Mouse (Mus musculus): ENCODE data around the gene Foxb2.
"Not testable (repeated sequence)": the region's sequence is repeated elsewhere in the genome, so short reads cannot be mapped to it uniquely, and the experiment has no call there.

Foxb2 gene

DNA sequence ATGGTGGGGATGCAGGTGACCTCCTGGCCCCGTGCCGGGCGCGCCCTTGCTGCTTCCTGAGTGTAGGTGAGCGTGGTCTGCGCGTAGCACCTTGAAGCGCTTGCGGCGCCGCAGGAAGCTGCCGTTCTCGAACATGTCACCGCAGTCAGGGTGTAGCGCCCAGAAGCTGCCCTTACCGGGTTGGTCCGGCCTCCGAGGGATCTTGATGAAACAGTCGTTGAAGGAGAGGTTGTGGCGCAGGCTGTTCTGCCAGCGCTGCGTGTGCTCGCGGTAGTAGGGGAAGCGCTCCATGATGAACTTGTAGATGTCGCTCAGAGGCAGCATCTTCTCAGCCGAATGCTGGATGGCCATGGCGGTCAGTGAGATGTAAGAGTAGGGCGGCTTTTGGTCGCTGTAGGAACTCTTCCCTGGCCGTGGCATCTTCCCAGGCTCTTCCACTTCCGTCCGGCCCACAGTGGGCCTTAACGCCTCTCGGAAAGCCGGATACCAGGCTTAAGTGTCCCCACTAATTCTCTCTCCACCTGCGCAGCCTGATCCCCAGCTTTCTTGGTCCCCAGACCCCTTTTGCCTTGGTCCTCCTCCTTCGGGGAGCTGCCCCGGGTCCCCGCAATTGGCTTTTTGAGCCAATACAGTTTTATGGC, at the start of gene Foxb2:
Gene Foxb2, minus strand, starts transcription at position 585 of the 641 bp plus-strand sequence.
- DNase-seq: no peak

DNA sequence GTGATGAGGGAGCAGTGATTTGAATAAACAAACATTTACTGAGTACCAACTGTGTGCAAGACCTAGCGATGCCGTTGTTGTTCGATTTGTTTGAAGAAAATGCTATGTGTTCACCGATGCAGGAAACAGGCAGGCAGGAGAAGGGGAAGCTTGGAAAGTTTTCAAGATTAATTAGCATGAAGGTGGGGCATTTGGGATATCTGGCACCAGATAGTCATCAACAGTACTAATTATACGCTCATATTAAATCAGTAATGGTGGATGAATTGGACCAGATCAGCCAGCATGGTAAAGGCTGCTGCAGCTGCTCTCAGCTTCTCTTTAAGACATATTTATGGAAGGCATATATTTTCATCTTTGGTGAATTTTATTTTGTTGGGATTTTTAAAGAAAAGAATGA, 37.9 kb upstream of the Foxb2 start:
- no peak for DNase-seq

DNA sequence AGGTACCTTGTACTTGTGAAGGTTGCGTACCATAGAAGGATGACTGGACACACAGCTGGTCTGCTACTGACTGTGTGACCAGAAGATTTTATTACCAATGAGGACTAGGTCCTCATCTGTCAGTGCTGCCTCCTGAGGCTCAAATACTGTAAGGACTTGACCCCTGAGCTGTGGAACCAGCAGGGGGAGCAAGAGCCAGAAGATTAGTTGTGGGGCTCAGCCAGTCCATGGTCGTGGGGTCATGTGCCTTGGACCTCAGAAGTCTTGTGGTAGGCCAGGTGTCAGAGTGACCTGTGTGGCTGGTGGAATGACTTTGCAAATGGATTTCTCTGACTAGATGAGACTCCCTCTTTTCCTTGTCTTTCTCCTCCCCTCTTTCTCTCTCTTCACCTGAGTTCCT, 29.5 kb upstream of the Foxb2 start:
- DNase-seq: peak in 1 of 2 experiments; percentile 16

DNA sequence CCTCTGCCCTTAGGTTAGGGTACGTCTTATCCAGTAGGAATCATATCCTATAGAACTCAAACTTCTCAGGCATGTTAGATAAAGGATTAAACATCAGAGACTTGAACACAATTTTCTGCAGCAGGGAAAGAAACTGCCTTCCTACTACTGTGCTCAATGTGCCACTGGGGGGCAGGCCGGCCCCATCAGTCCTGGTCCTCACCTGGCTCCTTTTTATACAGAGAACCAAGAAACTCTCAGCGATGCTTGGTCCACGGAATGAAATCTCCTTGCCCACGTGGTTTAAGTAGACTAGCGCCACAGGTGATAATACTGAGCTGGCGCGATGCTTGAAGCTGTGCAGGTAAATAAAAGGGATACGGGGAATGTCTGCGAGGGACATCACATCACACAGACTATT, 26.1 kb upstream of the Foxb2 start:
- DNase-seq: no peak

DNA sequence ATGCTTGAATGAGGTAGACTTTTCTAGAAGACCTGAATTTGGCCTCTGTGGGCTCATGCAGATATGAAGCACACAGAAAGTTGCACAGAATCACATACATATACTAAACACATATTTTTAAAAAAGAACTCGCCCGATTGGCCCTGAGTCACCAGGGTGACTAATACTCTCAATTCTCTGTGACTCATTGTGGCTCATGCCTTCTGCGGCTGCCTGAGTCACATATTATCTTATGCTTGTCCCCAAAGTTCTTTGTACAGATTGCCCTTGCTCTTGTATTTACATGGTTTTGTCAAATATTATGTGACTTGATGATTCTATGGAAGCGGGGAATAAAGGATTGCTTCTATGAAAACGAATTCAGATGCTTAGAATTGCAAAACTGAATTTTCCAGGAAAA, 25.0 kb upstream of the Foxb2 start:
- no peak for DNase-seq

DNA sequence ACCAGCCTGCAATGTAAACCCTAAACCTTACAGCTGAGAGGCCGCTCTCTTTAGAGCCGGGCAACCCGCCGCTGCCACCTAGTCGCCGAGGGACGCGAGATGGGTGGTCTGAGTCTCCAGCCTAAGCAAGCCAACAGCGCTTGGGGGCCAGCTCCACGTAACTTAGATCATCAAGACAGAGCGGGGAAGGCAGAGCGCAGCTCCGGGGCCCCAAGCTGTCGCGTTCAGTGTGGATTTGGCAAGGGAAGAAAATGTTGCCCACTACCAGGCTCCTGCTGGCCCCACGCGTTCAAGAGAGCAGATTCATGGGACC, 2.8 kb upstream of the Foxb2 start:
- DNase-seq: no peak

DNA sequence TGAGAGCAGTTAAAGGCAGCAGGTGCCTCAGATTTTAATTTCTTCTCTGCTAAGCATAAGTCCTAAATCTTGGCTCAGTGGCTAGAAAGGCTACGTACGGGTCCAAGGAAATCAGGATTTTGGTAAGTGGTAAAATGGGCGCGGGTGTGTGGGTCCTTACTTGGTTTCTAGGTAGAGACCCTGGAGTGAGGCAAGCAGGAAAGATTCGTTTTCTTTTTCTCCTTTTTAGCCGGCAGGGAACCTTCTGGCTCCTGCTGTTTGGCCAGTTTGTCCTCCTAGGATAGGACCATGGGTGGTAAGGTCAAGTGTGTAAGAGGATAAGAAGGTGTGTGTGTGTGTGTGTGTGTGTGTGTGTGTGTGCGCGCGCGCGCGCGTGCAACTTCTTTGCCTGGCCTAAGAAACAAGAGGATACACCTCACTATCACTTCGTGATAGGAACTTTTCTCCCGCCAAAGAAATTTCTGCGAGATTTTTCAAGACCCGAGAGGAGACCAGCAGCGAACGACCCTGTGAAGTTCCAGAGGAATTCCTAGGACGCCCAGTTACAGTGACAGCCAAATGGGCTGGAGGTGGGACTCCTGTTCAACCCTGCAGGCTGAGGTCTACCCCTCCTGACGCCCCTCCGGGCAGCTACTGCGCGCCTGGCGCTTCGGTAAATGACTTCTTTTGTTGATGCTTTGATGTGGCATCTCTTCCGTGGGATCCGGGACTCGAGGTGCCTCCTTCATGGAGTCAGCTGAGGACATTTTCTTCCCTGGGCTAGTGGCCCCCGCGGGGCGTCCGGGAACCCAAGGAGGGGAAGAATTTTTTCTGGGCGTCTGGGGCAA, 2.2 kb upstream of the Foxb2 start:
- DNase-seq: no peak

DNA sequence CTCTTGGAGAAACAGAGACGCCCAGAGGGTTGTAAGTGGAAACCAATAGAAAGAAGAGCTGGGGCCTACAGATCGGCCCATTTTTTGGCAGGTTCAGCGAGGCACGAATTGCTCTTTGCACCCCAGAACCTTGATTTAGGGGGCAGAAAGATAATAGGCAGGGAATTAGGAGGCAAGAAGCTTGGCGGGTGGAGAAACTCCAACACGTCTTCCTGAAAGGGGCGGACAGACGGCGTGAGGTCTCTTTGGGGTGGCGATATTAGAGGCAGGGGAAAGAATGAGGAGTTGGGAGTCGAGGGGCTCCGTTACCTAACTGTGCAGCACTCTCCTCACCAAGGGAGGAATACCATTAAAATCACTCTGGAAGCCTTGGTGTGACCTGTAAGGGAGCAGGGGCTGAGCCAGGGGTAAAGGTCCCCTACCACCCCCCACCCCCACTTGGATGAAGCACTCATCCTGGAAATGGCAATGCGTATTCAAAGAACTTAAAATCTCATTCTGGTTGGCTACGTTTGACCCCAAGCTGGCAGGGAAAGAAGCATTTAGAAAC, 1.5 kb upstream of the Foxb2 start:
- DNase-seq: no peak

DNA sequence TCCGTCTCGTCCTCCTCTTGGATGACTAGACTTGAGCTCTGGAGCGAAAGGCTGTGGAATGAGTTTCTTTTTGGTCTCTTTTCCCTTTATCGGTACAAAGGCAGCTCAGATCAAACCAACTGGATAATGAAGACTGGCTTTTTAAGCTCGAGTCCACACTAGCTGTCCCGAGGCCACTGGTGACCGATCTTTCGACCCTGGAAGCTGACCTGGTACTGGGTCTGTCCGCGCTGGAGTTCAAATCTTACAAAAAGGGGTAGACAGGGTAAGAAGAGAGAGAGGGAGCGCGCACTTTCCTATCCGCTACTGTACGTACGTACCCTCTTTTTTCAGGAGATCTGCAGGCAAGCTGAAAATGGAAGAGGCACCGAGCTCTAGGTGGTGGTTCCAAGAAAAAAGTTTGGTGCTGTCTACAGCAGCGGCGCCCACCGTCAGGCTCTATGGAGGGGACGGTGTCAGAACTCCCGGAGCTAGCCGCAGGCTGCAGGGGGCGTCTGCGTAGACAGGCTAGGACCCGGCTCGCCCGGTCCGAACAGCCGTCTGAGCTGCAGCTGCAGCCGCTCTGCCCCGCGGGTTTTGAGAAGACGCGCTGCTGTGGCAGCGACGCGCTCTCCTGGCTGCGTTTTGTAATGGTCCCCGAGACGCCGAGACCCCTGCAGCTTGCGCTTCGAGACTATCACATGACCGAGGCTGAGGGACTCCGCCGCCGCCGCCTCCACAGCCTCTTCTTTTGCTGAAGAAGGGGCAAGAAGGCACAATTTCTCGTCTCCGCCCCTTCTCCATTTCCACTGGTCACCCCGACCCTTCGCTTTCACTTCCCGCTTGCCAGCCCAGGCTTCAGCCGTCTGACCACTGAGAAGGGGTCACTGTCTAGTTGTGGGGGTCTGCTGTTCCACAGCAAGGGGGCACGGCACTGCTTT, 597 bp upstream of the Foxb2 start:
- DNase-seq: no peak

DNA sequence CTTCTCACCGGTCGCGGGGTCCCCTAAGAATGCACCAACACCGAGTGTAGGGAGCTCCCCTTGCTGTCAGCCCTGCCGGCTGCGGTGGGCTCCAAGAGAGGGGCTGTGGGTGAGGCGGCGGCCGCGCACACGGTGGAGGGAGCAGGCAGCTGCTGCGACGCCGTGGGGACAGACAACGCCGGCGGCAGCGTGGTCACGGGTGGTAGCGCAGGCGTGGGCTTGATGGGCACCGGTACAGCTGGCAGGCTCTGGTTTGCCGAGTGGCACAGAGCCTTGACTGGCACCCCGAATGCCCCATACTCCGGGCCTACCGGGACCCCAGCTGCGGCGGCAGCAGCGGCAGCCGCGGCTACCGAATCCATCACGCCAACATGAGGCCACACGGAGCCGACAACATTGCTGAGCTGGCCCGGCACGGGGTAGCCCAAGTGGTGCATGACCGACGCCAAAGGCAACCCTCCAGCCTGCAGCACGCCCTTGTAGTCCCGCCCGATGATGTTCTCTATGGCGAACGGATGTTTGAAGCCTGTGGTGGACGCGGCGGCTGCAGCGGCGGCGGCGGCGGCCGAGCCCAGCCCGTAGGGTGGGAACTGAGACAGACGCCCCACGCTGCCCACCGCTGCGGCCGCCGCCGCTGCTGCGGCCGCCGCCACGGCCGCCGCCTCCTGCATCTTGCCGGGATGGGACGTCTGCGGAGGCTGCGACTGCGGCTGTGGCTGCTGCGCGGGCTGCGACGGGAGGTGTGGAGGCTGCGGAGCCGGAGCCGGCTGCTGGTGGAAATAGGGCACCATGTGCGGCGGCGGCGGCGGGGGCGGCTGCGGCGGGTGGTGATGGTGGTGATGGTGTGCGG, 1.0 kb downstream of the Foxb2 start:
- DNase-seq: no peak

DNA sequence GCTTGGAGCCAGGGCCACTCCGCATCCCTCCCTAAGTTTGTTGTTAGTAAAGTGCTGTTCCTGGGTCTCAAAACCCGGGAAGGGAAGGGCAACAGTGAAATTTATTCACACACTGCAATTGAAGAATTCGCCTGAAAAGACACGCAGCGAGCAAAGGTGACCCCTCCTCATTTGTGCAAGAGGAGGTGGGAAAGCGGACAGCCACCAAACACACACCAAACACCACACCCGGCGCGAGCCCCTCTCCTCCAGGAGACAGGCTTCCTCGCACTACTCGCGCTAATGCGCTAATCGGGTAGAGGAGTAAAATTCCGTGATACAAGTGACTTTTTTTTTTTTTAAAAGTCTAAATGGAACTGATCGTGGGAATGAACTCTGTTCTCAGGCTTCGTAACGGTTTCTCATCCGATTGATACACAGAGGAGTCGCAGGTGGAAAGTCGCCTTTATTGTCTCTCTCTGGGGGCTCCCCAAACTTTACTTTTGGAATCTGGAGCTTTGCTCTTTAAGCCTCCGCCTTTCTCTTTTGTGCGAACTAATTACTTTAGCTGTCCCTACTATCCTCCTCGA, 2.3 kb downstream of the Foxb2 start:
- DNase-seq: no peak

DNA sequence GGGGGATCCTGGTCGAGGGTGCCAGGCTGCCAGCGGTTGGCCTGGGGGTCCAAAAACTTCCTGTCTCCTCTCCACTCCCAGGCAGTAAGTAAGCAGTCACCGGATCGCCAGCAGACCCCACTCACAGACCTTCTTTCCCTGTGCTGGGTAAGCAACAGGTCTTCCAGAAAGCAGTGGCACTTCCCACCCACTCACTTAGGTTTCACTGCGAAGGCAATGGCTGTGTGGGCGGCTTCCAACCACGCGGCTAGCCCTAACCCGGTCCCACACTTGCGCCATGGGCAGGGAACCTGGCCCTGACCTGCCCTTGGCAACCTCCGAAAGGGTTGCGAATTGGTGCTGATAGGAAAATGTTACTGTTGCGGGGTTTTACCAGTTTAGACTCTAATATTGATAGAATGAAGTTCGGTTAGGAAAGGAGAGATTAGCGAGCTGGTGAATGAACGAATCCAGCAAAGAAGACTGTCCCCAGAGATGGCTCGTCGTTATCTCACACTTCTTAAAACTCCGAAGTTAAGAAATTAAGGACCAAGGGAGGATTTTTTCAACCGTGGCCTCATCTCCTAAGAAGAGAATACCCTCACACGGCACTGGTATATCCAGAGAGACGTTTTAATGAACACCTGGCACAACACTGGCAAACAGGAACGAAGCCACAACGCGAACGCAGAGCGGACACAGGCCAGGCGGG, 3.0 kb downstream of the Foxb2 start:
- no peak for DNase-seq

DNA sequence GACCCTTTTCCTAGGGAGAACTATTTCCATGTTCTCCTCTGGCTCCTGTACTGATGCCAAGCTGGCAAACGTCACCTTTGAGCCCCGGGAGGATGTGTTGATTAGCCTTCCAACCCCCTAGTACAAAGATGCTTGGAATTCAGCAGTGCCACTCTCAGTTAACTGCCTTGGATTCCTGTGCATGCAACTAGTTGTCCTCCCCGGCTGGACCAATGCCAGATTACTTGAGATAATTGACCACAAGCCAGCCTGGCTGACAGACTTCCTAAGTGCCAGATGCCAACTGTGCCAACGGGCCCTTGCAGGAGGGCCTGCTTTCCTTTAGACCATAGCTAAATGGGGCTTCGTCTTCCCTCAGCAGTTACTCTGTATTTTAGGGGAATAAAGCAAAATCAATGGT, 5.1 kb downstream of the Foxb2 start:
- peak; percentile 41 for DNase-seq

DNA sequence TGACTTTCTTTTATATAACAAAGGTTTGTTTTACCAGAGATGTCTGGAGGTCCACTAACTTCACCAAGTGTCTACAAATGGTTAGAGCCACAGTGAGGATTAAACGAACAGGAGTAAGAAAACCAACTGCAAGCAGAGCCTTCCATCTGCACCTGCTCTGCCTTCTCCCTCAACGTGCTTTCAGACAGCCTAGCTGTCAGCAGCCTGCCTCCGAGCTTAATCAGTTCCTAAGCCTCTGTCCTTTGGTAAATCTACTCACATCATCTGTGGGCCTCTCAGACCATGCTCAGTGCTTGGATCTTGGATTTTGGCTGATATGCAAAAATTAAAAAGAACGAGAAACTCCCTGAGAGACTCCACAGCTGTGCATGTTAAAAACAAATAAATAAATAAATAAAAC, 15.0 kb downstream of the Foxb2 start:
- DNase-seq: no peak

DNA sequence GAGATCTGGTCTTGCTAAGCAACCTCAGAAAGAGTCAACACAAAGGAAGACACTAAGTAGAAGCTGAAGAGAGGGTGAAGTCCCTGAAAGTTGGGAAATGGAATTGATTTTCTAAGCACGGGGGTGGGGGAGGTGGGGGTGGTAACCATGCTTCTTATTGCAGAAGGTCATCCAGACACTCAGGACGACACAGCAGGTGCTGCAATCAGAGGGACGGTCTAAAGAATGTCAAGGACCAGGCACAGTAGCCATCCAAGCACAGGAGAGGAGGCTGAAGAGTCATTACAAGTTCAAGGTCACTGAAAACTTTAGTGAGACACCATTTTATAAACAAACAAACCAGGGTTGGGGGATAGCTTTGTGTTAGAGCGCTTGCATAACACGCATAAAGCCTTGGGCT, 16.9 kb downstream of the Foxb2 start:
- no peak for DNase-seq

DNA sequence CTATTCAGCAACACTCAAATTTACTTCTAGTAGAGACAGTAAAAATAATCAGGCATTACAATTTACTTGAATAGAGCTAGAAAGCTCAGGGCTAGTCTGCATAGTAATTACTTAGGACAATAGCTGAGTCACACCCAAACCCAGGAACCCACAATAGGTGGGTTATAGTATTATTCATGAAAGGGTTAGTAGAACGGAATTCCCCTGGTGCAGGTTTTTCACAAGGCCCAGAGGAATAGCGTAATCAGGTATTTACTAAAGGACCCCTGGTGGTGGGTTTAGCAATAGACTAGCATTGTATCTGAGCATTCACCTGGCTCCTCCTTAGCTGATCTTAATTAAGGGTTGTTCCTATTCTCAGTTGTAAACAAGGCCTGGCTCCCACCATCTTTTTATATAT, 29.5 kb downstream of the Foxb2 start:
- not testable (repeated sequence) for DNase-seq

DNA sequence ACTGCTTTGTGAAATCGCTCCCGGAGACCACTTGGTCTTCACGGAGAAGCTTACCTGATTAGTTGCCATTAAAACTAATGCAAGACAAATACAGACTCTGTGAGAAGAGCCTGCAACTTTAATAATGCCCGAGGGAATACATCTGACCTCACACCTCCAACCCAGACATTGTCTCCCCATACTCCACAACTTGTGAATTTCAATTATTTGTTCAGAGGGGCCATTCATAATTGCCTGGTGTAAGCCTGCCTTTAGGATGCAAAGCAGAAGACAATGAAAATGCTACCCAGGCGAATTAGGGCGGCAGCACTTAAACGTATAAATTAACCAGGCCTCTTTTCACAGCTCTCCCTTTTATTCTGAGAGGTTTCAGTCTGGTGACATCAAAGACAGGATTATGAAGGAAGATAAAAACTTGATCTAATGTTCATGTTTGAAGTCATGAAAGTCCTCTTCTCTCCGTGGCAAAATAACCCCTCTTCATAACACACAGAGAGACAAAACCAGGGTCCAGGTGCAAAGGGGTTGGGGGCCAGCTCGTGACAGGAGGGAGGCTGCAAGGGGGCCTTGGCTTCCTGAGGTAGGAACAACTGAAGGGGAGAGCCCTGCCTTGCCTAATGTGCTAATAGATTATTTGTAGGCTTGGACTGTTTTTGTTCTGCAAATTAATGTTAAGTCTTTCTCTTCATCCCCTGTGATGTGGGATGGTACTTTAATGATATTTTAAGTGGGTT, 31.9 kb downstream of the Foxb2 start:
- DNase-seq: no peak

DNA sequence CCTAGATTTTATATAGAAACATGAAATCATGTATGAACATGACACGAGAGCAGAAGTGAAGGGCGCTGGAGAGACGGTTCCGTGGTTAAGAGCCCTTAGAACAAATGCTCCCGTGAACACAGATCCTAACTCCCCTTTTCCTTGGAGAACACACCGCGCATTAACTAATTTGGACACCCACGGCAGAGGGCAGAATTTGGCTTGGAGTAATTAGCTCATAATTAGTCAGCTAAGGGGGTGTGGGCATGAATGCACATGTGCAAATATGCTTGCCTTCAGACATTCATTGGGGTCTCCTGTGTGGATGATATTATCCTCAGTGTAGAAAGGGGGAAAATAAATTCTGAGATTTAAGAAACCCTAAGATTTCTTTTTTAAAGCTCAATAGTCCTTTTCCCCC, 32.6 kb downstream of the Foxb2 start:
- DNase-seq: no peak

DNA sequence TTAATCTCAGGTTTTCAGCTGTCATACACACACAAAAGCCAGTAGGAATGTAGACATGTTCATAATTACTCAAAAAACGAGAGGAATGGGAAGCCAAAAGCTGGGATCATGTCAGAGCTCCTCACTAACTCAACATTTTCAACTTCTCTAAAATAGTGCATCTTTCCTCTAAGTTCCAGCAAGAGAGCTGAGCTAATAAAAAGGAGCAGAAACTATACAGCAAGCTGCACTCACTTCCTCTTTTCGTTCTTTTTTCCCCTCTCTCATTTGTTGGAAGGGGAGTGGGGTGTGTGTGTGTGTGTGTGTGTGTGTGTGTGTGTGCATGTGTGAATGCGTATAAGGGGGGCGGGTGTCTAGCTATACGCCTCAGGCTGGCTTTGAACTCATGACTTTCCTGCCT, 45.9 kb downstream of the Foxb2 start:
- no peak for DNase-seq

DNA sequence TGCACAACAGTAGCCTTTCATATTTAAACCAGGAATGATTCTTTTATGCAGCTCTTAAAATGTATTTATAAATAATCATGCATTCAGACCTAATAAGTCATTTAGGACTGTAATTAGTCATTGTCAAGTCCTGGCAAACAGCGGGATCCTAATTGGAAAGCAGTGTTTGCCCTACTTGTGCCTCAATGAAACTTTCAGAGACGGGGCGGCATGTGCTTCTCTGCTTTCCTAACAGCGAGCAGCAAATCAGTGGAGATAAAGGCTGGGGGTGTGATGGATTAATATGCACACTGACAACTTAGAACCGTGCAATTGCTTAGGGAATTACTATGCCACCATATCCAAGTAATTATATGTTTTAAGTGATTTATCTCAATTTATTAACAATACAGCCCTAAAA, 48.4 kb downstream of the Foxb2 start:
- no peak for DNase-seq

Data from lung, adult 18-20 months (tissue).